Mouse (Mus musculus) CH12F3 (cell line): ENCODE results near the gene Asb13.

Source experiments
- in situ Hi-C: fragments of 300-500 bp; cut with MboI; formaldehyde crosslinking; loops from 2 replicates; pipeline ENCODE4 v1.14.3; 2020; ENCODE audit warnings: low sequenced_read_pairs

The Asb13 gene

DNA sequence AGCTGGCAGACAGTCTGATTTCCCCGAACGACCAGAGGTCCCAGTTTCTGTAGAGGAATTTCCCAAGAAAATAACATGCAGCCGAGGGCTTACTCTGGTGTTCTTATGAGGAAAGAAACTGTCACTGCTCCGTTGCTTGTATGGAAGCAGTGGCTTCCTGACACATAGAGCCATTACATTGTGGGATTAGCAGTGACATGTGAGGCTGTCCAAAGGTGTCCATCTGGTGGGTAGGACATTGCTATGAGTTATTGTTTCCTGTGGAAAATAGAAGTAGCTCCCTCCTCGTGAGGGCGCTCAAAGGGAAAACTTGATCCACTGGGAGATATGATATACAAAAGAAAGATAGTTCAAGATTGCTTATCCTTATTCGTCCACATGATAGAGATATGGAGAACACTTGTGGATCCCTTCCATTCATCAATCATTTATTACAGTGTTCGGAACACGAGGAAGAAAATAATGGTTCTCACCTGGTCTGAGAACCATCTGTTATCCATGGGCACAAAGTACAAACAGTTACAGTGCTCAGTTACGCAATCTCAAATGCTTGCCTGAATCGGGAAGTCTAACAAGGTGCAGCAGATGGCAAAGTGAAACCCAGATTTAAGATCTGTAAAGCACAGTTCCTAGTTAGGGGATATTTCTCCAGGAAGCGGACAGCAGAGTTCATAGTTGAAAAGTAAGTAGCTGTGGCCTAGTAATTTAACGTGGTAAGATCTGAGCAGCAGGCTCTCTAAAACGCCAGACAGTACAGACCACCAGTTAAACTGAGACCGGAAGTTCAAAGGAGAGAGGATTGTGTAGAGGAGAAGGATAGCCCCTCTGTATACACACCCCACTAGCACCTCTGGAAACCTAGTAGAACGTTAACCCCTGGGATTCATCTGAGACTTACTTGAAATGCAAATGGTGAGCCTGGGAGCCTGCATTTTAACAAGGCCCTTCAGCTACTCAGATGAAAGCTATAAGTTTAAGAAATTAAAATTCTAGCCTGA, 25.6 kb downstream of the Asb13 start:
- in situ Hi-C loops: loop anchor here (25.0 kb wide), 2 partner anchors 247 to 328 kb away; no protein-coding TSS in a partner anchor

DNA sequence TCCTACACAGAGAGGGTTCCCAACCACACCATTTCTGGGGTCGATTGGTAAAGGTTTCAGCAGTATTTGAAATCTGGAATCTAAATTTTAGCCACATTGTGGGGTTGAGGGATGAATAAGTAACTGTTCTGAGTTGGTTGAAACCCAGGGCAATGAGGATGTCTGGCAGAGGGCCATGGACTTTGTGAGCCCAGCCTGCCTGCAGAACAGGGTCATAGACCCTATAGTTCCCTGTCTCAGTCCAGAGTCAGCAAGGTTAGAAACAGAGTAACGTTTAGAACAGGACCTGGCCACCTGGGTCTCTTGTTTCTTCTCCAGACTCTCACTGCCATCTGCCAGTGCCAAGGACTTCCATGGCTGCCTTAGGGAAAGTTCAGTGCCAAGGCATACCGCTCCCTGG, 30.4 kb downstream of the Asb13 start:
- in situ Hi-C loops: loop anchor here (25.0 kb wide), 2 partner anchors 252 to 323 kb away; no protein-coding TSS in a partner anchor

DNA sequence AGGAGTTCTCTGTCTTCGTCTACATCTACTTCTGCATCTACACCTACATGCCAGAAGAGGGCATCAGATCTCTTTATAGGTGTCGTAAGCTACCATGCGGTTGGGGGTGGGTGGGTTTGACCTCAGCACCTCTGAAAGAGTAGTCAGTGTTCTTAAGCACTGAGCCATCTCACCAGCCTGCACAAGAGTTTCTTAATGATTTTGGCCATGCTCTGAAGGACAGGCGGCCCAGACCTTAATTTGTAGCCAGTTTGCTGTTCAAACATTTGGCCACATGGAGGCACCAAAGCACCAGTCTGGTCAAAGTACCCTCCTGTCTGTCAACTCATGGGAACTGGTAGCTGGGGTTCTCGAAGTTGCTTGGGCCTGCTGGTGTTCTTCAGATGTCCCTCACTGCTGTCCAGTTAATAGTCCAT, 31.5 kb downstream of the Asb13 start:
- in situ Hi-C loops: loop anchor here (5.0 to 25.0 kb wide), 3 partner anchors 232 to 322 kb away; no protein-coding TSS in a partner anchor

DNA sequence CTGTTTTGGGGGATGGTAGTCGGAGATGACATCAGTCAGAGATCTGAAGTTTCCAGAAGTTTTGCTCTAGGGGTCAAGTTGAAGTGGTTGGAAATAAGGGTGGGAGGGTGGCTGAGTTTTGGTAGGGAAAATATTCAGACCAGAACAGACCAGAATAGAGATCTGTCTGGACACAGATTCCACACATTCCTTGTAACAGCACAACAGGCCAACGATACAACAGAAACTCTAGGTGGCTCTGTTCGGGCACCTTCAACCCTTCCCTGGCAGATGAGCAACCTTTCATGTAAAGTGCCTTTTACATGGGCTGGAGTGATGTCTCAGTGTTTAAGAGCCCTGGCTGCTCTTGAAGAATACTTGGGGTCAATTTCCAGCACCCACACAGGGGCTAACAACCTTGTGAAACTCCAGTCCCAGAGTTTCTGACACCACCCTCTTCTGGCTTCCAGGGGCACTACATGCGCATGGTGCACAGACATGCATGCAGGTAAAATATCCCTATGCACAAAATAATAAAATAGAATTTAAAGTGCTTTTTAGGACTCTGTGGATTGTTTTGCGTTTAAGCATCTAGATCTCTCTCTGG, 33.5 kb downstream of the Asb13 start:
- in situ Hi-C loops: loop anchor here (5.0 to 25.0 kb wide), 3 partner anchors 230 to 320 kb away; no protein-coding TSS in a partner anchor

DNA sequence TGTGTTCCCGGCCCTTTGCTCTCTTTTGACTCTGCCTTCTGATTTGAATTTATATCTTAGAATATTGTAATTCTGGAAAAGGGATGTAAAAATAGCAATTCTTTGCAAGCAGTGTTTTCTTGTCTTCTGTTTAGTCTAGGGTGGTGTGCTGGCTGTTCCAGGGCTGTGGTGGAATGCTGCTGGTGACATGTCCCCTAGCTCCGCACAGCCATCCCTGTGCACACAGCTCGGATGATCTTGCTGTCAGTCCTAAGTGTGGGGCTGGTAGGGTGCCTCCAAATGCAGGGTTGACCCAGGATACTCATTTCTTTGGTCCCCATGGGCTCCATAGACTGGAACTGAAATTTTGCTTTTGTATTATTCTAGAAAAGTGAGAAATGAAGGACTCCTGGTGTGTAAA, 34.2 kb downstream of the Asb13 start:
- in situ Hi-C loops: loop anchor here (5.0 to 25.0 kb wide), 3 partner anchors 229 to 319 kb away; no protein-coding TSS in a partner anchor

DNA sequence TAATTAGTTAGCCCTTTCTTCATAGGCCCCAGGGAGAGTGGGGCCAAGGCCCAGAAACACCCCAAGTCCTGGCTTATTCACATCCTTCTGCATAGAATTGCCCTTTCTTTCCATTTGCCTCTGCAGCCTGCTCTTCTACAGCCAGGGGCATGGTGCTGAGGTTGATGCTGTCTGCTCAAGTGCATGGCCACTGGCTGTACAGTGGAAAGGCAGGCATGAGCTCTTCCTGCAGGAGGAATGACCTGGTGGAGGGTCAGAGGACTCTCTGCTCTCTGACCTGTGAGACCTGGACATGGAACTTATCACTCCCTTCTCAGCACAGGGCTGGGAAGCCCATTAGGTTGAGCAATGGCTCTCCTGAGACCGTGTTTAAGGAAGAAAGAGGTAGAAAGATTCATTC, 35.8 kb downstream of the Asb13 start:
- in situ Hi-C loops: loop anchor here (5.0 to 25.0 kb wide), 3 partner anchors 228 to 318 kb away; no protein-coding TSS in a partner anchor

DNA sequence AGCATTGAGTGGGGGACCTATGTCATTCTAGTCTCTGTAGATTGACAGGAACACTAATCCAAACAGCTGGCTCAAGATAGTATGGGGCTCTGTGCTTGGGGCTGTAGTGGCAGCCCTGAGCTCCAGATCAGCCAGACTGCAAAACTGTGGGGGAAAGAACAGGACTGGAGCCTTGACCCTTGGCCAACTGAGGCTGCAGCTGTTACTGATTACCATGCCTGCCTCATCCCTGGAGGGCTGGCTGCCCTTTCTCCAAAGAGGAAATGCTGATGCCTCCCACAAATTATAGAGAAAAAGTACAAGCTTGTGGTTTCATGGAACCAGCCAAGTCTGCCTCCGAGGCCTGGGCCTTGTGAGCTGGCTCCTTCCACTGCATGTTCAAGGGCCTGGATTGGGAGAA, 36.2 kb downstream of the Asb13 start:
- in situ Hi-C loops: loop anchor here (25.0 kb wide), 2 partner anchors 258 to 317 kb away; no protein-coding TSS in a partner anchor

DNA sequence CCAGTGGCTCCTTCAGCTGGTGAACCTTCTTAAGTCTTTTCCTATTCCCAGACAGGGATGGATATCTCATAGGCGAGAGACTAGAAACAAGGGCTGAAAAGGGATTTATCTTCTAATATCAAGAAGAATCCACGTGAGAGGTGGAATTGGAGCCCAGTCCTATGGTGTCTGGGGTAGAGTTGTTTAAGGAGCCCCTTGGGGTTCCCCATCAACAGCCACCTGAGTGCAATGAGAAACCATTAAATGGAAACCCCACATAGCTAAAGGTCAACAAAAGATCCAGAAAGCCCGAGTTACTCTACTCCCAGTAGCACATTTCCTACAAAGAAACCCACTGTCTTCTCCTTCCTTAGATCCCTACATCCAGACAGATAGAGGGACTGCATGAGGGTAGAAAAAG, 39.3 kb downstream of the Asb13 start:
- in situ Hi-C loops: loop anchor here (25.0 kb wide), 2 partner anchors 261 to 314 kb away; no protein-coding TSS in a partner anchor

DNA sequence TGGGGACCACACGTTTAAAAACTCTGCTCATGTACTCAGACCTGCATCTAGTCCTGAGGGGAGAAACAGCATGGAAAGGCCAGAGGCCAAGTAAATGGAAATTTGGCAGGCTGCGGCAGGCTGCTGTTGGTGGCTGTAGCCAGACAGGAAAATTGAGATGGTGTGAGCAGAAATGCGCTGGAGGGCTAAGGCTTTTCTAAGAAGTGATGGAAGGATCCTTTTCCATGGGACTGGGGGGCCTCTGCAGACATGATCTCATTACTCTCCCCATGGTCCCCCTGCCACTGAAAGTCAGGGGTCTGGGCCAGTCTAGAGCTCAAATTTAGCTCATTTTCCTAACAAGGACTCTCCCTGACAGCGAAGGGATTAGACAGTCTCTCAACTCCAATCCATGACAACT, 39.8 kb downstream of the Asb13 start:
- in situ Hi-C loops: loop anchor here (25.0 kb wide), 2 partner anchors 261 to 314 kb away; no protein-coding TSS in a partner anchor

DNA sequence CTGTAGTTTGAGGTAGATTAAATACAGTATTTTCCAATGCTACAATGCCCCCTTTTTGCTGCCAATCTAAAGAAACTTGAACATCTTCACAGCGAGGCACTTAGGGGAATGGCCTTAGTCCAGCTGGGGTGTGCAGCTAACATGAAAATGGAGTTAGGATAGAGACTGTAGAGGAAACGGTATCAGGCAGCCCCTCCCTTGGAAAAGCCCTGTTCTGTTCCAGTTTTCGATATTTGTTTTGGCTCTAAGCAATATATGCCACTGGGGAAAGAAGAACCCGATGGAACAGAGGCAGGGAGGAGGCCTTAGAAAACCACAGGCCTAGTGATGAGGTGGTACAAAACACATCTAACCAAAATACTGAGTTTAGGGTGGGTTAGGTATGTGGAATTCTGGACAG, 42.0 kb downstream of the Asb13 start:
- in situ Hi-C loops: no loop called here

DNA sequence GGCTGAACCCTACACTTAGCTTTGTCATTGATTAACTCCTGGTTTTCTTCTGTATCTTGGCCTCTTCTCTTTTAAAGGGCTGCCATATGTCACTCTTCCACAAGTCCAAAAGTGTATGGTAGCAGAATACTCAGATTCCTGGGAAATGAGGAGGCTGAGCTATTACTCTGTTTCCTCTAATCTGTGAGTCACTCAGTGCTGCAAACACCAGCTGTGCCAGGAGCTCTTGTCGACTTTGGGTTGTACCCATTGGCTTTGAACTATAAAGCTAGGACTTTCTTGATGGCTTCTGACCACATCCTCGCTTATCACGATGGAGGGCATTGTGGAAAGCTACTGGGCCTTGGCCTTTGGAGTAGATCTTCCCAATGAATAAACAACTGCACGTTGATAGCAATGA, 45.3 kb downstream of the Asb13 start:
- in situ Hi-C loops: no loop called here

DNA sequence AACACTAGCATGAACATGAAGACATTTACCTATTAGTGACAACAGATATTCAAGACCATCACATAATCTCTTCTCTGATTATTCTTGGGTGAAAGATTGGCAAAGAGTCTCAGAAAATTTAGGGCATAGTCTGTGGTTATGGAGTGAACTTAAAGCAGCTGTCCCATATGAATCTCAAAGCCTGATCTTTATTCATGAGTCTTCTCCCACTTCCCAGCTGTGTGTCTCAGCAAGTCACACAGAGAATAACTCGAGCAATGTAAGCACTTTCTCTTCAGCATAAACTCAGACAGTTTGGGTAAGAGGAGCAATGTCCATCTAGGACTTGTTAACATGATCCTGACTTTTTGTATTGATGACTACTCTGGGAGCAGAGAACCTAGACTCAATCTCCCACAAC, 52.5 kb downstream of the Asb13 start:
- in situ Hi-C loops: no loop called here

DNA sequence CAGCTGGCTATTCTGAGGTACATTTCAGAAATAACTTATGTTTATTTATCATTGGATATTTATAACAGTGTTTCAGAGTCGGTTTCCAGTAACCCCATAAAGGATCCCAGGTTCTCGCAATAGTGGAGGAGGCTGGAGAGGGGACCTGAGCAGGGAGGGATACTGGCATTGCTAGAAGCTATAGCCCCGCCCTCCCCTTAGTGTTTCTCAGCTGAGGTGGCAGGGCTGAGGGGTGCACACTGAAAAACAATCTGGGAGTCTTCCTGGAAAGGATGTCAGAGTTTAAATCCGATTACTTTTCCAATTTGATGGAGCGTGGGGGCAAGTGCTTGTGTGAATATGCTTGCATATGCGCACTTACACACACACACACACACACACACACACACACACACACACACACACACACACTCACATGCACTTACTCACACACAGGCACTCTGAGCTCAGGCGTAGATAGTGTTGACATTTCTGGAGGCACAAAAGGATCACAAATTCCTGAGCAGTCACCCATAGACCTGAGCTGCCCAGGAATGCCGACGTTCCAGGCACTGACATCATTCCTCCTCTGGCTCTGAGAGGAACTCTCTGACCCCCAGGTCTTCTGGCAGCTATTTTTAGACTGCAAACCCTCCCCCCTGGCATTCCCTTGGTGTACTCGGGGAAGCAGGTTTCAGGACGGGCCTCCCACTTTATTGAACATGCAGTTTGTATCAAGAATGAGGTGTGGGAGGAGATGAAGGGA, 60.9 kb downstream of the Asb13 start:
- in situ Hi-C loops: no loop called here

DNA sequence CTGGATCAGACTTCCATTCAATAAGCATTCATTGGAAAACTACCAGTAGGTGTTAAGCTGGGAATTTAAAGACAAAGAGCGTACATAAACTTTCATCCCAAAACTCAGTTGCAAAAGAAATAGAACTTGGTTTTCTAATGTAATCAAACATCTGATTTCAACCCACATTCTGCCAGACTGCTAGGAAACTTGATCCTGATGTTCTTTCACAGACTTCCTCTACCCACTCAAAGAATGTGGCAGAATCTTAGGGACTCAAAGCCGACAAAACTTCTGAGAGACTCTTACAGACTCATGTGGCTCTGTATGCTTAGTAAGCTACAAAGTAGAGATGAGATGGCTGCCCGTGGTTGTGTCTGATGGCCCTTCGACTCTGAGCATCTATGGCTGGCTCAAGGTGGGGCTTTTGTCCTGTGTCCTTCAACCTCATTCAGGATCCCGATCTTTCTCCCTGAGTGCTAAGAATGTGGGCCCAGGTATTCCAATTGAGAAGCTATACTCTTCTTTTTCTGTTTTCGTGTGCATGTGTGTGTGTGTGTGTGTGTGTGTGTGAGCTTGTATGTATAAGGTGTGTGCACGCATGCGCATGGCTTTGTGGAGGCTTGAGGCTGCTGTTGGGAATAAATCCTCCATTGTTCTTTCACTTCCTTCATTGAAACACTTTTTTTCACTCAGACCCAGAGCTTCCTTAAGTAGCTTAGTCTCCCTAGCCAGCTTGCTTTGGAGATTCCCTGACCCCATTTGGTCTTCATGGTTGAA, 63.3 kb downstream of the Asb13 start:
- in situ Hi-C loops: no loop called here

DNA sequence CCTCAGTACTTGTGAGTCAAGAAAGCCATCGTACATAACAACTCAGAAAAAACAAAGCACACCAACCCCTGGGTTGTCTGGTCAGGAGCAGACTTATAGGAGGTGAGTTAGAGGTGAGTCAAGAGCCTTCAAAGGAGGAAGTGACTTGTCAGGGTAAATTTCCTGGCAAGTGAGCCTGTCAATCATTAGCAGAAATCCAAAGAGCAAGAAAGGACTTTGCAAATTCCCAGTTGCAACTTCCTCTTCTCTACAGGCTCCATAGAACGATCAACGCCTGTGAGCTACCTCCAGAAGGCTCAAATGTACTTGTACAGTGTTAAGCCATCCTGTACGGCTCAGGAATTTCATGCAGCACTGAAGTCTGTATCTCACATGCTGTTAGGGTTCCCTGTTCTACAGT, 66.9 kb downstream of the Asb13 start:
- in situ Hi-C loops: no loop called here
